Mouse (Mus musculus): ENCODE data around the gene Cnksr3. TPM values are rescaled to one million over a fixed set of nuclear protein-coding genes. Genes with fewer than 3 reads are reported as not detected.

Cnksr3 gene
- total RNA-seq (2021): 1 to 10 TPM; 4.9 to 5.3 TPM
- long read RNA-seq, experiment 1, partial matches to known transcripts: 2 of 10 reads
- long read RNA-seq, experiment 1, other reads (novel, unspliced or antisense): 5 of 10 reads
- long read RNA-seq, experiment 2, transcript Cnksr3-201 (13 exons, 3,447 nt): major isoform, 5 of 8 reads
- long read RNA-seq, experiment 2, partial matches to known transcripts: 1 of 8 reads
- long read RNA-seq, experiment 2, other reads (novel, unspliced or antisense): 2 of 8 reads

DNA sequence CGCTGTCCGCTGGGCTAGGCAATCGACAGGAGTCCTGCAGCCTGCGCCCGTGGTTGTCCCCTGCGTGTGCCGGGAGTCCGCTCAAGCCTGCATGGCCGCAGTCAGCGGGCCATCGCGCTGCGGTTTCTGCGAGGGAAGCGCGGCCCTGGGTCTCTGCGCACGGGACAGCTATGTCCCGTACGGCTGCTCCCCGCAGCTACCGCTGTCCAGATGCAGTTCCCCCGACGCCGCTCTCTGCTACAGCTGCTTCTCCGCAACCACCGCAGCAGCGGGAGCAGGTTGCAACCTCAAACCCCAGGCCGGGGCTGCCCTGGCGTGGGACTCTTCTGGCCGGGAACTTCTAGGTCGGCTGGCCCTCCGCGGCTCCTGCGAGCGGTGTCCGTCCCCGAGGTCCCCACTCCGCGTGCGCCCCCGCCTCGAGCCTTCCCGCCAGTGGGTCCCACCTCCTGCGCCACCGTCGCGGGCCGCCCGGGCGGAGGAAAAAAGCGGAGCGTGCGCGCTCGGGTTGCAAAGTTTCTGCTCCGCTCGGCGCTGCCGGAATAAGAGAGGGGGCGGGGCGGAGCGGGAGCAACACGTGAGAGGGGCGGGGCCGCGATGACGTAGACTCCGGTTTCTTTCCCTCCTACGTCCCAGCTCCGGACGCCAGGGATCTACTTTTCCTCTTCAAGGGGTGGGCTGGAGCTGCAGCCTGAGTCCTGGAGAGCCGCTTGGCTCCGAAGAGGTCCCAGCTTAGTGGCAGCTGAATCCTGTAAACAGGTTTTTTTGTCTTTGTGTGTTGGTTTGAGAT lies at the start of gene Cnksr3:
Gene Cnksr3 (minus strand): TSS at position 542 of the 787 bp plus-strand sequence.
- DNase-seq: peak; percentile 97
- intact Hi-C loops (cut with DNase I; ENCODE audit: low total_unique reads): no loop called here

DNA sequence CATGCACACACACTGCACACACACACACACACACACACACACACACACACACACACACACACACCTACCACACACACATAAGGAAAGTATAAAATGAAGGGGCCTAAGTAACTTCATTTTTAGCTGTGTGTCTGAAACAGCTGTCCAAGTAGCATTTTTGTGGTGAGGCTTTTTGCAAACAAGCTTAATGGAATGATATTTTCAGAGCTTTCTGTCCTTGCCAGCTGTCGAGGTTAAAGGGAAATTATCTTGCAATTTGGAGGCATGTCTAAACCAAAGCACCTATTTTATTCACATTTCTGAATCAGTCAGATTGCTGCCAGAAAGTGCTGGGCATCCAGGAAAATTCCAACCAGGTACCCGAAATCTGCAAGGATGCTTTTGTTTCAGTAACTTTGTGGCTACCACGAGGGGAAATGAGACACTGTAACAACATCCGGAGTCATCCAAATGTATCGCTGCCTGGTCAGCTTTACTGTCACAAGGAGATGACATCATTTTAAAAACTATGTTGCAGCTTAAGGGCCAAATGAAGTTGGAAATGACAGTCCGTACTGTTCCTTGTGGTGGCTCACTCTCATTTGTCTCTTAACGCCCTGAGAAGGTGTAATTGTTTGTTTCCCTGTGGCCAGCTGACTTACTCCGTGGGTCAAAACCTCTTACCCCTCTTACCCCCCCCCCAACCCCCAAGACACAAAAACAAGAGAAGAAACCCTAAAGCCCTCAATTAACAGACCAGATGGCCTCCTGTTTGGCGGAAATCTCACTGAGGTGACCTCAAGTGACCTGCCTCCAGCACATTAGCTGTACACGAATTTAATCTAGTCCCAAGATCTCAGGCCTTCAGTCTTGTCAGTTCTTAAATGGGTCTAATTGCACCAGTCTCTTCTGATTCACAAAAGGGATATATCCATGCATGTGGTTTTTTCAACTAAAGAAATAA lies 48.4 kb upstream of the Cnksr3 start:
- intact Hi-C loops (cut with DNase I; ENCODE audit: low total_unique reads): no loop called here
- no peak for DNase-seq

GRCm38 (mm10) chr10:7258607-7259006 lies 46.6 kb upstream of the Cnksr3 start:
- DNase-seq: no peak
- intact Hi-C loops (cut with DNase I; ENCODE audit: low total_unique reads): no loop called here

DNA sequence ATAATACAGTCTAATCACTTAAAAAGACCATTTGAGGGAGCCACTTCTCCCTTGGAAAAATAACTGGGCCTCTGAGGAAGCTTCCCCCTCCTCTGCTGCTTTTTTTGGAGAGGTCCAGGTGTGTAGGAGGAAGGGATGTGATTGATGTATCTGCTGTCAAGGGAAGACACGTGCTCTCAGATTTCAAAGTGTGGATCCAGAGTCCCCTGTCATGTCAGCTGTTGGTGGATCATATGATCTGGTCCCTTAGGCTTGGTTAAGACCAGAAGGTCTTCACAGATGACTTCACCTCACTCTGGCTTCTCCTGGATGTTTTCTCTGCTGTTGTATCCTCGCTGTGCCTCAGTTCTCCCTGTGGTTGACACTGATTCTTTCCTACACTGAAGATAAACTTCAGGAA lies 38.4 kb upstream of the Cnksr3 start:
- intact Hi-C loops (cut with DNase I; ENCODE audit: low total_unique reads): no loop called here
- no peak for DNase-seq

DNA sequence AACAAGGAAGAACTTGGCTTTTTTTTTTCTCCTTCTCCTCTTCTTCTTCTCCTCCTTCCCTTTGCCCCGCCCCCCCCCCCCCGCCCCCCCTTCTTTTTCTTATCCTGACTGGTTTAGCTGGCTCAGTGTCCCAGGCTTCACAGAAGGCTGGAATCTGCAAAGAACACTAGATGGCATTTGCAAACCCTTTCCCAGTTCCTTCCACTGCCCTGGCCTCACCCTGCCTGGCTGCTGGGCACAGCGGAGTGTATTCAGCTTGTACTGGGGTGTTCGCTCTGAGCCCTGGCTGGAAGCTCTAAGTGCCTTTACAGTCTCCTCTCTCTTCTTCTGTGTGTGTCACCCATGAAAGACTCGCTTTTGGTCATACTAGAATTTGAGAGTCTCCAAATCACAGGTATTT lies 22.6 kb upstream of the Cnksr3 start:
- intact Hi-C loops (cut with DNase I; ENCODE audit: low total_unique reads): no loop called here
- no peak for DNase-seq

GRCm38 (mm10) chr10:7217551-7218127 lies 5.6 kb upstream of the Cnksr3 start:
- no peak for DNase-seq
- intact Hi-C loops (cut with DNase I; ENCODE audit: low total_unique reads): no loop called here

GRCm38 (mm10) chr10:7214718-7215117 lies 2.7 kb upstream of the Cnksr3 start:
- no peak for DNase-seq
- intact Hi-C loops (cut with DNase I; ENCODE audit: low total_unique reads): no loop called here

GRCm38 (mm10) chr10:7213066-7213630 lies 1.1 kb upstream of the Cnksr3 start:
- DNase-seq: no peak
- intact Hi-C loops (cut with DNase I; ENCODE audit: low total_unique reads): no loop called here

GRCm38 (mm10) chr10:7212537-7212936 lies 500 bp upstream of the Cnksr3 start:
- DNase-seq: no peak
- intact Hi-C loops (cut with DNase I; ENCODE audit: low total_unique reads): no loop called here

GRCm38 (mm10) chr10:7210991-7211695 lies 894 bp downstream of the Cnksr3 start:
- DNase-seq: peak; percentile 79
- intact Hi-C loops (cut with DNase I; ENCODE audit: low total_unique reads): no loop called here

GRCm38 (mm10) chr10:7209691-7210455 lies 2.2 kb downstream of the Cnksr3 start:
- intact Hi-C loops (cut with DNase I; ENCODE audit: low total_unique reads): no loop called here
- DNase-seq: no peak

GRCm38 (mm10) chr10:7208859-7209441 lies 3.1 kb downstream of the Cnksr3 start:
- DNase-seq: no peak
- intact Hi-C loops (cut with DNase I; ENCODE audit: low total_unique reads): no loop called here

DNA sequence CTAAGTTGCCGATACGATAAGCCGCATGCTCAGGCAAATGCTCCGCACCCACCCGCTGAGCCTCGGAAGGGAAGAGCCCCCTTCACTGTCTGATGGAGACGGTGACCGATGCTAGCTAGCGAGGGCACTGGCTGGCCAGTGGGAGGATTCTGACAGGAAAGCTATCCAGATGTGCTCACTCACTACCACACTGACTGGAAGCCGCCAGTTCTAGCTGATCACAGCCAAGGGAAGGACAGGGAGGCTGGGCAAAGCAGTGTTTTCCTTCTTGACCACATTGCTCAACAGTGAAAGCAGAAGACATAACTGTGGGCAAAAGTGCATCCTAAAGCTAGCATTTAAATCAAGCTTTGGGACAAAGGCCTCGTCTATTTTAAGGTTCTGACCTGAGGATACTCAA lies 4.7 kb downstream of the Cnksr3 start:
- intact Hi-C loops (cut with DNase I; ENCODE audit: low total_unique reads): no loop called here
- no peak for DNase-seq

DNA sequence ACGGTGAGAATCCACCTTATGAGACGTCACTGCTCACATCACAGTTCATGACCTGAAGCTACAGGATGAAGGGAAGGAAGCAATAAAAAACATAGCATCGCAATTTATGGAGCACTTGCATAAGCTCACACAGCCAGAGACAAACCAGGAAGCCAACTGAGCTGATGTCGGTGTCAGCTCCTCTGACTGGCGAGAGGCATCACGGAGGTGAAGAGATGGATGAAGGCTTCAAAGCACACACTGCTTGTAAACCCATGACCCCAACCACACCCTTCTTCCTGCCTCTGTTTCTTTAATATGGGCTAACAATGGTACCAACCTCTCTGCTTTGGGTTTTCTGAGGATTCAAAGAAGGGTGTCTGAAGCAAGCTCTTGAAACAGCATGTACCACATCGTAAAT lies 5.5 kb downstream of the Cnksr3 start:
- intact Hi-C loops (cut with DNase I; ENCODE audit: low total_unique reads): no loop called here
- DNase-seq: no peak

DNA sequence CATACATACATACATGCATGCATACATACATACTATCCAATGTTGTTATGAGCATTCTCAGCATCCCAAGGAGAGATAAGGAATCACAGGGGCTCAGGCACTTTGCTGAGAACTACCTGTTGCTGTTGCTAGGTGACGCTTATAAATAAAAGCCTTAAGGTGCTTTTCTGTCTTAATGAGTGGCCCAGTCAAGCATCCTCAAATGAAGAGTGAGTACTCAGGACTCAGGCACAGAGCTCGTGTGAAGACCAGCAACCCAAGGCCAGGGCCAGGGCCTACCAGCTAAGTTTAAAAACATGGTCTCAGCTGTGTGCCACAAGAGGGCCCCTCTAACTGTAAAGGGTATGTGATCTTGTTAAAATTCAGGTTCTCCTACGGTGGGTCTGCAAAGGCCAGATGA lies 6.5 kb downstream of the Cnksr3 start:
- DNase-seq: no peak
- intact Hi-C loops (cut with DNase I; ENCODE audit: low total_unique reads): no loop called here

DNA sequence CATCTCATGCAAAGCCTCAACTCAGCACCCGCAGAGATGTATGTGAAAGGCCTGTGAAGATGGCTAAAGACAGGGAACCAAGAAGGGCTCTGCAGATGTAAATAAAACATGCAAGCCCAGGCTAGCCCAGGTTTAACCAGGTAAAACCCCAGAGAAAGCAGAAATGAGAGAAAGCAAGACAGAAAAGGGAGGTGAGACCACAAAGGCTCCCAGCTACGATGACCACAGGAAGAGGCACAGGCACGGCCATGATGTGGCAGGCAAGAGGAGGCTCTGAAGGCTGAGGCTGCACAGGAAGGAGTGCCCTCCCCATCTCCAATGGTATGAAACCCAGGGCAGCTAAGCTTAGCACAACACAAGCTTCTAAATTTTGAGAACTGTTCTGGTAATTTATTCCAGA lies 7.1 kb downstream of the Cnksr3 start:
- intact Hi-C loops (cut with DNase I; ENCODE audit: low total_unique reads): no loop called here
- no peak for DNase-seq

GRCm38 (mm10) chr10:7202576-7202975 lies 9.5 kb downstream of the Cnksr3 start:
- intact Hi-C loops (cut with DNase I; ENCODE audit: low total_unique reads): no loop called here
- no peak for DNase-seq

DNA sequence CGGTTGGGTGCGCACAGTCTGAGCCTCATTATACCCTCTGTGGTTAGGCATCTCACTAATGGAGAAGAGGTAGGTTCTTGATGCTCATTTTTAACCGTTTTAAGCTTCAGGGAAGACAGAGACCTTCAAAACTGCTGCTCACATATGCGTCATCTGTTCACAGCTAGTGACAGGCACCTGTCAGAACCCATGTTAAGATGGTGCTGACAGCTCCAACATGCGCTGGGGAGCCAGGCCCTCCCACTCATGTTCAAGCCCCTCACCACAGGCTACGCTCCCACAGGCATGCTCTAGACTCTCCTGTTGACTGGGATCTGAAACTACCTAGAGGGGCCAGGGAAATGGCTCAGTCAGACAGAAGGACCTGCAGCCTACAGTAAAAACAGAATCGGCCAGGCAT lies 11.4 kb downstream of the Cnksr3 start:
- DNase-seq: no peak
- intact Hi-C loops (cut with DNase I; ENCODE audit: low total_unique reads): no loop called here
